Mouse (Mus musculus): ENCODE data around the gene Acyp1.

Gene Acyp1

DNA sequence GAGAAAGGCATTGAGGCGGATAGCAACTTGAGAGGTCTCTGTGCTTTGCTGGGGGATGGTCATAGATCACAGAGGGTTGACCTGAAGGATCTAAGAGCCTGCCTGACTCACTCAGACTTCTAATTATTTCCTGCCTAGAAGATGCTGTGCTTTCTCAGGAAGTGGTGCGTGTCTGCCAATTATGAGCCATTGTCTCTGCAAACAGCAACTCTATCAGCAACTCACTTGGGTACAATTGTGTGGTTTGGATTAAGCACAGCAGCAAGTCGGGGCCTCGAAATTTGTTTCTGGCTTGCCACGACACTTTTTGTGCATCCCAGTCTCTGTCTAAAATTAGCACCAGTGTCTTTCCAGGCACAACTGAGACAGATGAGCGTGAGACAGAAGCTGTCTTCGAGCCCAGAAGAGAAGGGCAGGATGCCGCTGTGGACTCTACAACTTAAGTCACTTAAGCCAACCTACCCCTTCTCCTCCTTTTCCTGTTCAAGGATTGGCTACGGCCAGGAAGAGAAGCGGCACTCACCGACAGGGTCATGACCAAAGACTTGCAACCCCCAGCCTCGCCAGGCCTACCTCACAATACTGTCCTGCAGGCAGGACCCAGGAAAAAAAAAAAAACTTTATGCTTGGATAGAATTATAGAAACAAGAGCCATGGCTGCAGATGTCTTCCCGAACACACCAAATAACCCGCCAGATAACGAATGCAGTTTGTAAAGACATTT, 60.2 kb downstream of the Acyp1 start:
- DNase-seq = no peak

DNA sequence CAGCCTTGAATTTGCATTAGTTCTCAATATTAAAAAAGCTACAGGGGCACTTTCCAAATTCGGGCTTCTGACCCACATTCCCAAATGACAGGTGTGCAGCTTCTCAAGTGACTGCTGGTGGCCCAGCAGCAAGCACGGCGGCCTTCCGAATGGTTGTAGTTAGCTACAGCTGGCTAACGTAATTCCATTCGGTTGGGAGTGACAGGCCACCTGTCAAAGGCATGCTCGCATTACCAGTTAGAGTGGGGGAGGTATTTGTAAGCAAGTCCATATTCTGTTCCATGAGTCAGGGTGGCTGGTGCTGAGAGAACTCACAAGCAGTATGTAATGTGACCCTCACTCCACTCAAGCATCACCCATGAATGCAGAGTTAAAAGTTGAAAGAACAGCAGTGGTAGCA, 61.0 kb downstream of the Acyp1 start:
- DNase-seq = no peak
